In genomic region chr9:33039221-33039790, GRCm38 (mm10) we compare ENCODE assay signal across 19 mouse cellular contexts.
DNase-seq lines count a peak whose midpoint lies in the region; ATAC-seq and TF ChIP-seq lines count a peak whose summit lies in the region.
"Had no signal": no experiment of that assay in that cellular context is flagged by ENCODE, and none has a peak within 500 bp of the region (broad histone marks: within the 10 kb centered on the region; RNA-seq: fewer than 3 reads in every experiment).

No protein-coding gene starts in this region.

- ATAC-seq in liver, embryonic 11.5 days (replicated peaks; ENCODE audit: low FRiP score) = no peak
- no peak for ATAC-seq in kidney, postnatal 0 days (replicated peaks; ENCODE audit: low FRiP score, low read depth)
- ATAC-seq in monocyte, adult 5-6 weeks (replicated peaks; ENCODE audit: insufficient number of reproducible peaks, low FRiP score, low TSS enrichment, poor library complexity, severe bottlenecking) = no peak
- ATAC-seq: forebrain, embryonic 14.5 days had no signal

- H3K4me2 ChIP-seq in liver, embryonic 11.5 days = no peak overlapping the region
- no peak overlapping the region for H3K4me2 ChIP-seq in kidney, postnatal 0 days (ENCODE audit: low read length)
- H3K4me2 ChIP-seq: hindbrain, embryonic 12.5 days had no signal

- no peak overlapping the region for H3K27ac ChIP-seq in liver, adult 2 months (replicated peaks; ENCODE audit: insufficient read depth, low read depth, low read length)
- H3K27ac ChIP-seq in liver, embryonic 11.5 days (ENCODE audit: low read depth, low read length) = no peak overlapping the region
- 0 out of 2 replicates have a peak overlapping the region, but pooled peaks have one; percentile 48 for H3K27ac ChIP-seq in kidney, postnatal 0 days
- H3K27ac ChIP-seq: embryonic facial prominence, embryonic 10.5 days; heart, embryonic 10.5 days; hindbrain, embryonic 12.5 days had no signal

- H3K27me3 ChIP-seq in liver, adult 2 months (ENCODE audit: control insufficient read depth, insufficient read depth, low read length) = no peaks in the 10 kb centered on the region
- no peaks in the 10 kb centered on the region for H3K27me3 ChIP-seq in liver, embryonic 11.5 days (replicated peaks; ENCODE audit: control insufficient read depth, insufficient read depth, low read length)
- no peaks in the 10 kb centered on the region for H3K27me3 ChIP-seq in kidney, postnatal 0 days (ENCODE audit: insufficient read depth, low read length)
- H3K27me3 ChIP-seq: CH12.LX; hindbrain, embryonic 12.5 days had no signal

- no peak for TF ChIP-seq POLR2A in liver, adult 2 months (IDR thresholded peaks at IDR 0.05; ENCODE audit: extremely low read depth, insufficient read depth, low read length)

- H3K4me1 ChIP-seq in liver, adult 2 months (ENCODE audit: control insufficient read depth, insufficient read depth, low read length) = peaks cover 2% of the 10 kb centered on the region; the same call in 1 of the 2 replicates
- H3K4me1 ChIP-seq in liver, embryonic 11.5 days (replicated peaks; ENCODE audit: control insufficient read depth, insufficient read depth, low read length) = no peaks in the 10 kb centered on the region
- no peaks in the 10 kb centered on the region for H3K4me1 ChIP-seq in kidney, postnatal 0 days (replicated peaks; ENCODE audit: insufficient read depth, low read length)
- H3K4me1 ChIP-seq: embryonic facial prominence, embryonic 10.5 days; heart, embryonic 10.5 days; hindbrain, embryonic 12.5 days had no signal

- no peak overlapping the region for H3K9ac ChIP-seq in liver, adult 2 months (ENCODE audit: low read depth, low read length)
- H3K9ac ChIP-seq in liver, embryonic 11.5 days (ENCODE audit: low read depth, low read length) = no peak overlapping the region
- no peak overlapping the region for H3K9ac ChIP-seq in kidney, postnatal 0 days (ENCODE audit: low read depth, low read length)
- H3K9ac ChIP-seq: hindbrain, embryonic 12.5 days had no signal

- peak; percentile 71 for DNase-seq in liver, adult 2 months (ENCODE audit: extremely low read depth, low read depth, low spot score)
- no peak for DNase-seq in liver, embryonic 11.5 days (ENCODE audit: low spot score)
- DNase-seq in kidney, postnatal 0 days (ENCODE audit: low spot score) = no peak
- peak; percentile 65 to 66 for DNase-seq in kidney, postnatal 36 days
- DNase-seq in heart, adult 8-10 months (ENCODE audit: low spot score) = no peak
- DNase-seq: adrenal gland, adult 8-10 months; adrenal gland, postnatal 36 days; cerebellum, adult 2 months; cerebellum, postnatal 10 days; gastrocnemius, postnatal 36 days; heart, adult 11 months; heart, postnatal 10 days; heart, postnatal 4 days had no signal

- no peaks in the 10 kb centered on the region for H3K36me3 ChIP-seq in liver, adult 2 months (ENCODE audit: control insufficient read depth, insufficient read depth, low read length)
- no peaks in the 10 kb centered on the region for H3K36me3 ChIP-seq in liver, embryonic 11.5 days (ENCODE audit: control insufficient read depth, insufficient read depth, low read length)
- no peaks in the 10 kb centered on the region for H3K36me3 ChIP-seq in kidney, postnatal 0 days (ENCODE audit: insufficient read depth, low read length)
- H3K36me3 ChIP-seq: embryonic facial prominence, embryonic 10.5 days; heart, embryonic 10.5 days; hindbrain, embryonic 12.5 days had no signal

- H3K79me2 ChIP-seq in liver, adult 2 months (ENCODE audit: control insufficient read depth, insufficient read depth, low read length) = no peaks in the 10 kb centered on the region

- no peak overlapping the region for H3K4me3 ChIP-seq in liver, adult 2 months (ENCODE audit: insufficient read depth, low read depth, low read length)
- H3K4me3 ChIP-seq in liver, embryonic 11.5 days (ENCODE audit: low read depth, low read length) = no peak overlapping the region
- no peak overlapping the region for H3K4me3 ChIP-seq in kidney, postnatal 0 days (replicated peaks; ENCODE audit: low read depth, low read length)
- H3K4me3 ChIP-seq: embryonic facial prominence, embryonic 10.5 days; heart, embryonic 10.5 days; hindbrain, embryonic 12.5 days had no signal

- H3K9me3 ChIP-seq in liver, embryonic 11.5 days (ENCODE audit: control insufficient read depth, low read length) = no peaks in the 10 kb centered on the region
- H3K9me3 ChIP-seq in kidney, postnatal 0 days (replicated peaks; ENCODE audit: low read length) = no peaks in the 10 kb centered on the region
- H3K9me3 ChIP-seq: embryonic facial prominence, embryonic 10.5 days; heart, embryonic 10.5 days; hindbrain, embryonic 12.5 days had no signal

- no peak for TF ChIP-seq CTCF in liver, adult 2 months (IDR thresholded peaks at IDR 0.05; ENCODE audit: low read depth, low read length)
- no peak for TF ChIP-seq CTCF in kidney, postnatal 0 days (IDR thresholded peaks at IDR 0.05; ENCODE audit: low read depth)

- 27% methylated on average over 4 of the region's 4 CpGs for WGBS in liver, adult 2 months
- 61% methylated on average over 4 of the region's 4 CpGs for WGBS in liver, embryonic 11.5 days
- WGBS in kidney, postnatal 0 days = 53% methylated on average over 4 of the region's 4 CpGs

Comparison
In these comparisons a context has a peak if more than half of its experiments do, and no peak if none do; other contexts are left out.
1. DNase-seq: peak in liver, adult 2 months (single experiment) and kidney, postnatal 36 days (2 of 2); none in liver, embryonic 11.5 days (single experiment), kidney, postnatal 0 days (single experiment) and heart, adult 8-10 months (single experiment).